Mouse (Mus musculus) cerebellum, adult 9-11 months (tissue): Measurements from ENCODE around the gene Fam83e.

Experiments used
- DNase-seq: peaks from one replicate; pipeline ENCODE4 v3.0.0; 2022

Gene Fam83e

GRCm38 (mm10) chr7:45720413-45721233 is at the start of gene Fam83e:
Gene Fam83e (plus strand): TSS chr7:45721212.
- DNase-seq, result peak; percentile 63

- DNase-seq, result no peak
Measured at GRCm38 (mm10) chr7:45677627-45678295, 43.3 kb upstream of the Fam83e start.

- no peak for DNase-seq
Measured at GRCm38 (mm10) chr7:45678513-45678912, 42.5 kb upstream of the Fam83e start.

- no peak for DNase-seq
Measured at GRCm38 (mm10) chr7:45679966-45680621, 40.9 kb upstream of the Fam83e start.

- peak; percentile 69 for DNase-seq
Measured at GRCm38 (mm10) chr7:45681046-45681736, 39.8 kb upstream of the Fam83e start.

- DNase-seq, result peak; percentile 88
Measured at GRCm38 (mm10) chr7:45682144-45683126, 38.6 kb upstream of the Fam83e start.

GRCm38 (mm10) chr7:45683396-45684050 is 37.5 kb upstream of the Fam83e start, which contains the start of gene Ntn5:
Gene Ntn5 (plus strand): TSS chr7:45684022.
- no peak for DNase-seq

GRCm38 (mm10) chr7:45685811-45686210 is 35.2 kb upstream of the Fam83e start:
- no peak for DNase-seq

GRCm38 (mm10) chr7:45686841-45687240 is 34.2 kb upstream of the Fam83e start:
- DNase-seq, result no peak

GRCm38 (mm10) chr7:45689099-45689498 is 31.9 kb upstream of the Fam83e start:
- DNase-seq, result no peak

- DNase-seq, result no peak
Measured at GRCm38 (mm10) chr7:45689800-45690199, 31.2 kb upstream of the Fam83e start.

- no peak for DNase-seq
Measured at GRCm38 (mm10) chr7:45692364-45692763, 28.6 kb upstream of the Fam83e start.

- DNase-seq, result no peak
Measured at GRCm38 (mm10) chr7:45693921-45694591, 27.0 kb upstream of the Fam83e start, which contains the start of gene Sec1. Gene Sec1 (minus strand): TSS chr7:45694402.

GRCm38 (mm10) chr7:45695098-45695497 is 25.9 kb upstream of the Fam83e start:
- DNase-seq, result no peak

- peak; percentile 59 for DNase-seq
Measured at GRCm38 (mm10) chr7:45697894-45698293, 23.1 kb upstream of the Fam83e start.

GRCm38 (mm10) chr7:45699523-45700141 is 21.4 kb upstream of the Fam83e start, which contains the start of gene Car11:
Gene Car11 (plus strand): TSS chr7:45699843.
- peak; percentile 77 for DNase-seq

- peak; percentile 89 for DNase-seq
Measured at GRCm38 (mm10) chr7:45700301-45701015, 20.6 kb upstream of the Fam83e start.

GRCm38 (mm10) chr7:45701072-45701471 is 19.9 kb upstream of the Fam83e start:
- peak; percentile 78 for DNase-seq

GRCm38 (mm10) chr7:45701607-45702006 is 19.4 kb upstream of the Fam83e start:
- peak; percentile 74 for DNase-seq
